ENCODE assay signal across 7 mouse cellular contexts in the genomic region with DNA sequence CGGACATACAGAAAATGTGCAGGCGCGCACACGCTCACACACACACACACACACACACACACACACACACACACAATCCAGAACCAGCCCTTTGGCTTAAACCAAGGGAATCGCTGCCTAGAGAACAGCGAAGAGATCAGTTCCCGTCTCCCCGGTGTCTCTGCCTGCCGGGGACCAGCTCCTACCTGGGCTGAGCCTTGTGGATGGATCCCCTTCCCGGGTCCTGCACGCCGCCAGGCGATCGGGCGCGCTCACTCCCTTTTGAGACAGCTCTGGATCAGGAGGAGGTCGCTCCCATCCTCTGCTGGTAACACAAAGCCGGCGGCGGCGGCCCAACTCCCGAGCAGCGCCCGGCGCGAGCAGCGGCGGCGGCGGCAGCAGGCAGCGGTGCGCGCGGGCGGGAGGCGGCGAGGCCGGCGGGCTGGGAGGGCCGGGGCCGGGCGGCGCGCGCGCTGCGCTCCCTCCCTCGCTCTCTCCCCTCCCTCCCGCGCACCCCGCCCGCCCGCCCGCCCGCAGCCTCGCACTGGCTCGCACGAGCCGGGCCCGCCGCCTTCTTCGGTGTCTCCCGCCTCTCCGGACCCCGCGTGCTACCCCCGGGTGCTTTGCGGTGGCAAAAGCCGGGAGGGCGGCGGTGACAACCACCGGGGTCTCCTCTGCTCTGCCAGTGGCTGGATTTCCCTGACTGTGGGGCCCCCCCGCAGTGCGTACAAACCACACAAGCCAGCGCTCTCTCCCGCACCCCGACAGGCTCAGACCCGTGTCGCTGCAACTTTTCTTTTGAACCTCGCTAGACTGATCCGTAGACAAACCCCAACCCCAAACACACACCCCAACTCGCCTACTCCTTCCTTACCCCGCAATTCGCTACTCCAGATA.
DNase-seq lines count a peak whose midpoint lies in the region; ATAC-seq and TF ChIP-seq lines count a peak whose summit lies in the region.

No protein-coding gene starts in this region.

- H3K27me3 ChIP-seq in limb, embryonic 10.5 days (ENCODE audit: low read depth, poor library complexity, severe bottlenecking): peaks cover 31% of the 10 kb centered on the region
- H3K27me3 ChIP-seq in midbrain, embryonic 11.5 days (ENCODE audit: control insufficient read depth, insufficient read depth, low read length): peaks cover 27% of the 10 kb centered on the region

- peak; percentile 73 for DNase-seq in embryo, embryonic 9.5 days (ENCODE audit: extremely low spot score)
- DNase-seq in heart, adult 11 months: peak; percentile 96
- DNase-seq in kidney, adult 18-20 months: peak; percentile 55
- DNase-seq in limb, embryonic 10.5 days (ENCODE audit: low spot score): peak; percentile 79
- peak; percentile 97 for DNase-seq in midbrain, embryonic 11.5 days (ENCODE audit: low spot score, missing footprints)
- peak; percentile 21 to 68 for DNase-seq in spleen, postnatal 4 days (ENCODE audit: low spot score in 2 of 2)

- TF ChIP-seq POLR2A in bone marrow macrophage, adult 2 months (IDR thresholded peaks at IDR 0.05; ENCODE audit: borderline replicate concordance, low read depth, low read length): no peak

- TF ChIP-seq CTCF in bone marrow macrophage, adult 2 months (IDR thresholded peaks at IDR 0.05; ENCODE audit: low read depth, low read length): no peak

- H3K36me3 ChIP-seq in limb, embryonic 10.5 days: no peaks in the 10 kb centered on the region
- no peaks in the 10 kb centered on the region for H3K36me3 ChIP-seq in midbrain, embryonic 11.5 days (ENCODE audit: control insufficient read depth, insufficient read depth, low read length)

- peak overlapping the region; percentile 64; the same call in 1 of the 2 replicates for H3K27ac ChIP-seq in bone marrow macrophage, adult 2 months (ENCODE audit: insufficient read depth, low read depth, low read length)
- H3K27ac ChIP-seq in limb, embryonic 10.5 days: peak overlapping the region; percentile 94
- peak overlapping the region; percentile 68; the same call in 1 of the 2 replicates for H3K27ac ChIP-seq in midbrain, embryonic 11.5 days (ENCODE audit: low read depth, low read length)

- 1% methylated on average over 68 of the region's 84 CpGs for WGBS in limb, embryonic 10.5 days
- under 1% methylated on average over 39 of the region's 84 CpGs for whole genome bisulfite sequencing in midbrain, embryonic 11.5 days

- ATAC-seq in midbrain, embryonic 11.5 days (ENCODE audit: low FRiP score): peak; percentile 82

- H3K4me3 ChIP-seq in bone marrow macrophage, adult 2 months (ENCODE audit: insufficient read depth, low read length): peak overlapping the region; percentile 69
- peak overlapping the region; percentile 80 for H3K4me3 ChIP-seq in limb, embryonic 10.5 days
- H3K4me3 ChIP-seq in midbrain, embryonic 11.5 days (ENCODE audit: low read depth, low read length): peak overlapping the region; percentile 62

- H3K4me1 ChIP-seq in bone marrow macrophage, adult 2 months (ENCODE audit: control insufficient read depth, insufficient read depth, low read length): peaks cover 21% of the 10 kb centered on the region
- H3K4me1 ChIP-seq in limb, embryonic 10.5 days: peaks cover 35% of the 10 kb centered on the region
- H3K4me1 ChIP-seq in midbrain, embryonic 11.5 days (ENCODE audit: control insufficient read depth, insufficient read depth, low read length): peaks cover 4% of the 10 kb centered on the region; the same call in 1 of the 2 replicates

- peak overlapping the region; percentile 86 for H3K9ac ChIP-seq in midbrain, embryonic 11.5 days (ENCODE audit: low read length)

- no peaks in the 10 kb centered on the region for H3K9me3 ChIP-seq in limb, embryonic 10.5 days (replicated peaks)
- no peaks in the 10 kb centered on the region for H3K9me3 ChIP-seq in midbrain, embryonic 11.5 days (ENCODE audit: control insufficient read depth, low read length)

- peak overlapping the region; percentile 90 for H3K4me2 ChIP-seq in midbrain, embryonic 11.5 days

Comparison
In these comparisons a context has a peak if more than half of its experiments do, and no peak if none do; other contexts are left out.
1. Peak in every context shown above with its lines: DNase-seq, ATAC-seq, H3K4me3 ChIP-seq and H3K27ac ChIP-seq.
2. DNase-seq: peak in every context shown above with its lines; median percentile 97 in midbrain, embryonic 11.5 days; 96 in heart, adult 11 months; 79 in limb, embryonic 10.5 days; 73 in embryo, embryonic 9.5 days; 55 in kidney, adult 18-20 months; 44 in spleen, postnatal 4 days.